Mouse (Mus musculus) kidney, adult 11 months (tissue): ENCODE measurements around the gene Mars.

Experiments
- DNase-seq: peaks from one replicate; pipeline ENCODE4 v3.0.0; 2022

Mars gene

GRCm38 (mm10) chr10:127255625-127256345, 55.8 kb downstream of the Mars start:
- peak; percentile 38 for DNase-seq

GRCm38 (mm10) chr10:127250810-127251209, 60.8 kb downstream of the Mars start:
- DNase-seq, result no peak
